Mouse (Mus musculus) CH12F3 (cell line): ENCODE measurements around the gene Psmb10.
"Not testable (repeated sequence)": the region's sequence is repeated elsewhere in the genome, so short reads cannot be mapped to it uniquely, and the experiment has no call there.

Experiments used
- in situ Hi-C: fragments of 300-500 bp; cut with MboI; formaldehyde crosslinking; loops from 2 replicates; pipeline ENCODE4 v1.14.3; 2020; ENCODE audit warnings: low sequenced_read_pairs

Psmb10 gene

GRCm38 (mm10) chr8:105938306-105938669 lies at the start of gene Psmb10:
TSS of gene Psmb10 (minus strand) at chr8:105938444.
- in situ Hi-C loops: no loop called here

GRCm38 (mm10) chr8:105983406-105983805 lies 45.2 kb upstream of the Psmb10 start:
- in situ Hi-C loops: not testable (repeated sequence)

GRCm38 (mm10) chr8:105981146-105981545 lies 42.9 kb upstream of the Psmb10 start:
- in situ Hi-C loops: no loop called here

GRCm38 (mm10) chr8:105979325-105979724 lies 41.1 kb upstream of the Psmb10 start, which contains the start of gene Dpep3:
TSS of gene Dpep3 (minus strand) at chr8:105979429.
- in situ Hi-C loops: no loop called here

GRCm38 (mm10) chr8:105975363-105975762 lies 37.1 kb upstream of the Psmb10 start:
- in situ Hi-C loops: no loop called here

GRCm38 (mm10) chr8:105971019-105971720 lies 32.9 kb upstream of the Psmb10 start:
- in situ Hi-C loops: no loop called here

- in situ Hi-C loops: no loop called here
Measured at GRCm38 (mm10) chr8:105969367-105969766, 31.1 kb upstream of the Psmb10 start.

GRCm38 (mm10) chr8:105966692-105967311 lies 28.6 kb upstream of the Psmb10 start:
- in situ Hi-C loops: no loop called here

- in situ Hi-C loops: no loop called here
Measured at GRCm38 (mm10) chr8:105965905-105966341, 27.7 kb upstream of the Psmb10 start, which contains the start of gene Slc12a4. TSS of gene Slc12a4 (minus strand) at chr8:105966097.

GRCm38 (mm10) chr8:105965266-105965904 lies 27.1 kb upstream of the Psmb10 start:
- in situ Hi-C loops: no loop called here

GRCm38 (mm10) chr8:105964506-105965265 lies 26.4 kb upstream of the Psmb10 start:
- in situ Hi-C loops: no loop called here

- in situ Hi-C loops: no loop called here
Measured at GRCm38 (mm10) chr8:105961536-105961935, 23.3 kb upstream of the Psmb10 start.

GRCm38 (mm10) chr8:105961101-105961500 lies 22.9 kb upstream of the Psmb10 start:
- in situ Hi-C loops: no loop called here

- in situ Hi-C loops: no loop called here
Measured at GRCm38 (mm10) chr8:105959350-105959749, 21.1 kb upstream of the Psmb10 start.

- in situ Hi-C loops: no loop called here
Measured at GRCm38 (mm10) chr8:105957813-105958212, 19.6 kb upstream of the Psmb10 start.

- in situ Hi-C loops: no loop called here
Measured at GRCm38 (mm10) chr8:105956556-105956955, 18.3 kb upstream of the Psmb10 start.

GRCm38 (mm10) chr8:105951057-105951659 lies 12.9 kb upstream of the Psmb10 start:
- in situ Hi-C loops: no loop called here

- in situ Hi-C loops: no loop called here
Measured at GRCm38 (mm10) chr8:105949350-105949749, 11.1 kb upstream of the Psmb10 start.

- in situ Hi-C loops: no loop called here
Measured at GRCm38 (mm10) chr8:105943321-105943739, 5.1 kb upstream of the Psmb10 start, which contains the start of gene Lcat. TSS of gene Lcat (minus strand) at chr8:105943382.

- in situ Hi-C loops: no loop called here
Measured at GRCm38 (mm10) chr8:105942542-105942941, 4.3 kb upstream of the Psmb10 start.

GRCm38 (mm10) chr8:105942026-105942425 lies 3.8 kb upstream of the Psmb10 start:
- in situ Hi-C loops: no loop called here
